Mouse (Mus musculus) G1E (cell line): ENCODE data around the gene Olfr1211. TPM values are rescaled to one million over a fixed set of nuclear protein-coding genes. Genes with fewer than 3 reads are reported as not detected.

Experiments used
- ATAC-seq: 2 replicates; pipeline ENCODE4 v1.8.0; 2016; ENCODE audit warnings: mild to moderate bottlenecking; ENCODE audit not compliant: insufficient number of reproducible peaks, poor library complexity, low FRiP score, severe bottlenecking; ENCODE audit errors: extremely low read depth
- DNase-seq: peaks from one replicate; pipeline ENCODE4 v3.0.0; 2012; ENCODE audit warnings: low spot score
- H3K27me3 ChIP-seq: 2 replicates; pipeline ENCODE4 v1.6.1; 2012; ENCODE audit warnings: mild to moderate bottlenecking, low read length, inconsistent platforms; ENCODE audit not compliant: insufficient read depth
- H3K36me3 ChIP-seq: replicated peaks from 2 replicates; pipeline ENCODE3; 2012; ENCODE audit warnings: mild to moderate bottlenecking, inconsistent platforms
- H3K4me1 ChIP-seq: 2 replicates; pipeline ENCODE4 v1.6.1; 2012; ENCODE audit warnings: low read depth, low read length, inconsistent platforms, mixed read lengths; ENCODE audit not compliant: insufficient read depth
- H3K4me3 ChIP-seq: 2 replicates; pipeline ENCODE4 v1.5.1; 2012; ENCODE audit warnings: low read depth, mild to moderate bottlenecking, inconsistent platforms, low read length, moderate library complexity, mixed read lengths
- H3K9me3 ChIP-seq: replicated peaks from 2 replicates; pipeline ENCODE4 v1.6.1; 2012; ENCODE audit warnings: inconsistent platforms
- CTCF ChIP-seq: IDR thresholded peaks from 2 replicates; pipeline ENCODE4 v1.5.1; 2012; ENCODE audit warnings: low read depth, low read length, inconsistent platforms, mixed read lengths
- GATA1 ChIP-seq: IDR thresholded peaks from 2 replicates; pipeline ENCODE4 v1.6.1; 2012; ENCODE audit warnings: borderline replicate concordance, low read length, inconsistent platforms, mixed read lengths
- GATA2 ChIP-seq: IDR thresholded peaks from 2 replicates; pipeline ENCODE4 v1.6.1; 2012; ENCODE audit warnings: low read depth, low read length, inconsistent platforms, borderline replicate concordance
- POLR2AphosphoS5 ChIP-seq: IDR thresholded peaks from 2 replicates; pipeline ENCODE4 v1.6.1; 2012; ENCODE audit warnings: low read depth, low read length, inconsistent platforms; ENCODE audit not compliant: insufficient replicate concordance
- TAL1 ChIP-seq: conservative IDR thresholded peaks from 2 replicates; pipeline ENCODE4 v1.6.1; 2012; ENCODE audit warnings: low read depth, low read length, inconsistent platforms, mixed read lengths
- polyA plus RNA-seq: library from polyadenylated mRNA; stranded (reverse); fragments of >175 nt; gene quantifications from 2 replicates; pipeline ENCODE4 v1.2.3, GENCODE M21; 2012
- total RNA-seq, 2 experiments: library from RNA; stranded (forward) in 1 of 2; stranded (reverse) in 1 of 2; fragments of 200-1000 nt in 1 of 2; fragments of >200 nt in 1 of 2; fragmentation: Nextera tagmentation in 1 of 2; gene quantifications; 2 replicates each; pipeline ENCODE4 v1.2.3; 2014 to 2017

The Olfr1211 gene
- total RNA-seq (2014; fragmentation: Nextera tagmentation) (not detected in 2 replicates), total RNA-seq (2017) (0.05 TPM in 1 of 2 replicates, not detected in the other), polyA plus RNA-seq (not detected in 2 replicates)

- no peaks in the 10 kb centered on the region for H3K27me3 ChIP-seq
- no peaks in the 10 kb centered on the region for H3K4me1 ChIP-seq
- no peak within 1 kb of the TSS for H3K4me3 ChIP-seq
- DNase-seq (no peak), ATAC-seq (no peak)
- no peak for TF ChIP-seq POLR2AphosphoS5
- no peak for TF ChIP-seq GATA1
- no peak for TF ChIP-seq GATA2
- no peak for TF ChIP-seq TAL1
- no peak for TF ChIP-seq CTCF
- H3K9me3 ChIP-seq, result no peaks in the 10 kb centered on the region; the same call in 1 of the 2 replicates
- H3K36me3 ChIP-seq, result no peaks in the 10 kb centered on the region
These were observed at the start of gene Olfr1211 for GRCm38 (mm10) chr2:88938011-88938410. TSS of gene Olfr1211 (minus strand) at chr2:88938111.

DNA sequence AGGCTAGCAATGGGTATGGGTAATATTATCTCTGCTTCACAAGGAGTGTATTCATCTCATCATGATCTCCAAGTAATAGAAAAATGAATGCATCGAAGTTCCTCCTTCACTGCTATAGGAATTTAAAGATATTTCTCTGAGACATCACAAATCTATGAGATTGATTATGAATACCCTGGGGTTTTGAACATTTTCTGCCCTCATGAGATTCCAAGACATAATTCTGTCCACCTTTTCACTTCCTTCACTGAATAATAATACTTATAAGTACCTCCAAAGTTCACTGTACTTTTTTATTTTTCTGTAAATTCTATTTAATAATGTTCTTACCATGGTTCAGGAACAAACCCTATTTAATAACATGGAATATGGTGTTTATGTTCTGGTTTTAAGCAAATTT, 42.3 kb upstream of the Olfr1211 start, which contains the start of gene Gm13762:
Gm13762 (minus strand) TSS at position 101 of the 400 bp plus-strand sequence.
- Histone ChIP-seq H3K4me3 (no peak within 1 kb of the TSS), H3K36me3 (no peaks in the 10 kb centered on the region), H3K27me3 (no peaks in the 10 kb centered on the region), H3K9me3 (no peaks in the 10 kb centered on the region), H3K4me1 (no peaks in the 10 kb centered on the region)
- no peak for TF ChIP-seq GATA1
- no peak for TF ChIP-seq GATA2
- no peak for TF ChIP-seq TAL1
- no peak for TF ChIP-seq CTCF
- no peak for TF ChIP-seq POLR2AphosphoS5
- ATAC-seq (no peak), DNase-seq (no peak)

GRCm38 (mm10) chr2:88953669-88954068, 15.8 kb upstream of the Olfr1211 start, which contains the start of gene Olfr1212:
TSS of gene Olfr1212 (plus strand) at chr2:88953969.
- Histone ChIP-seq H3K4me1 (no peaks in the 10 kb centered on the region), H3K4me3 (no peak within 1 kb of the TSS), H3K36me3 (no peaks in the 10 kb centered on the region), H3K9me3 (no peaks in the 10 kb centered on the region), H3K27me3 (no peaks in the 10 kb centered on the region)
- no peak for DNase-seq
- ATAC-seq, result no peak
- TF ChIP-seq CTCF (no peak), GATA2 (no peak), GATA1 (no peak), POLR2AphosphoS5 (no peak), TAL1 (no peak)

GRCm38 (mm10) chr2:88915057-88915456, 22.9 kb downstream of the Olfr1211 start, which contains the start of gene Olfr1209:
TSS of gene Olfr1209 (minus strand) at chr2:88915157.
- no peaks in the 10 kb centered on the region for H3K36me3 ChIP-seq
- no peaks in the 10 kb centered on the region for H3K27me3 ChIP-seq
- no peak within 1 kb of the TSS for H3K4me3 ChIP-seq
- no peak for TF ChIP-seq TAL1
- TF ChIP-seq CTCF, result no peak
- no peak for TF ChIP-seq POLR2AphosphoS5
- no peak for TF ChIP-seq GATA2
- TF ChIP-seq GATA1, result no peak
- H3K4me1 ChIP-seq, result no peaks in the 10 kb centered on the region
- no peaks in the 10 kb centered on the region for H3K9me3 ChIP-seq
- DNase-seq, result no peak
- ATAC-seq, result no peak

DNA sequence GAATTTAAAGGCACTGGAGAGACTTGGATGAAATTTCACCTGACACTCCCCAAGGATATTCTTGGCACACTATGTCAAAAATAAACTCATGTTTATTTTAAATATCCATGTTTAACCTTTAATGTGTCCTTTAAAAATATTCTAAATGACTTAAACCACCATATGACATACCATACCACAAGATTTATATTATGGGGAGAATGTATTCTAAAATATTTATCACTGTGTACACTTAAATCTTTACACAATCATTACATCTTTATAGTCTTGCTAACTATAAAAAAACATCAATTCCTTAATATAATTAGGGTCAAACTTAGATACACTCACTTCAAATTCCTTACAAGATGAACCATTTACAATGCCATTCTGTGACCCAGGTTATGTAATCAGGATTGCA, 35.7 kb downstream of the Olfr1211 start, which contains the start of gene Olfr1208:
Olfr1208 (minus strand) TSS at position 101 of the 400 bp plus-strand sequence.
- TF ChIP-seq CTCF (no peak), POLR2AphosphoS5 (no peak), TAL1 (no peak), GATA2 (no peak), GATA1 (no peak)
- Histone ChIP-seq H3K4me3 (no peak within 1 kb of the TSS), H3K4me1 (no peaks in the 10 kb centered on the region), H3K9me3 (0 out of 2 replicates have a peak, but pooled peaks cover 5% of the 10 kb centered on the region), H3K27me3 (no peaks in the 10 kb centered on the region), H3K36me3 (no peaks in the 10 kb centered on the region)
- DNase-seq (no peak), ATAC-seq (no peak)

Other genes with a start within 250 kb of the Olfr1211 start
Only the 20 nearest of the 27 such genes appear.
- not detected in 2 replicates for gene Olfr1198, start 186.7 kb downstream of the Olfr1211 start, total RNA-seq (2014; fragmentation: Nextera tagmentation)
- 0.05 TPM in 1 of 2 replicates, not detected in the other for gene Olfr1198, start 186.7 kb downstream of the Olfr1211 start, total RNA-seq (2017)
- not detected in 2 replicates for gene Olfr1198, start 186.7 kb downstream of the Olfr1211 start, polyA plus RNA-seq
- not detected in 2 replicates for gene Olfr1199, start 177.6 kb downstream of the Olfr1211 start, total RNA-seq (2014; fragmentation: Nextera tagmentation)
- 0.11 TPM in 1 of 2 replicates, not detected in the other for gene Olfr1199, start 177.6 kb downstream of the Olfr1211 start, total RNA-seq (2017)
- not detected in 2 replicates for gene Olfr1199, start 177.6 kb downstream of the Olfr1211 start, polyA plus RNA-seq
- not detected in 2 replicates for gene Olfr1200, start 167.6 kb downstream of the Olfr1211 start, total RNA-seq (2014; fragmentation: Nextera tagmentation)
- gene Olfr1200, start 167.6 kb downstream of the Olfr1211 start, total RNA-seq (2017), result 0.38 TPM in 1 of 2 replicates, not detected in the other
- not detected in 2 replicates for gene Olfr1200, start 167.6 kb downstream of the Olfr1211 start, polyA plus RNA-seq
- gene Olfr1201, start 145.1 kb downstream of the Olfr1211 start, total RNA-seq (2014; fragmentation: Nextera tagmentation), result not detected in 2 replicates
- 0.11 and 0.17 TPM in 2 replicates for gene Olfr1201, start 145.1 kb downstream of the Olfr1211 start, total RNA-seq (2017)
- not detected in 2 replicates for gene Olfr1201, start 145.1 kb downstream of the Olfr1211 start, polyA plus RNA-seq
- not detected in 2 replicates for gene Olfr1202, start 123.6 kb downstream of the Olfr1211 start, total RNA-seq (2014; fragmentation: Nextera tagmentation)
- 0.06 and 0.11 TPM in 2 replicates for gene Olfr1202, start 123.6 kb downstream of the Olfr1211 start, total RNA-seq (2017)
- not detected in 2 replicates for gene Olfr1202, start 123.6 kb downstream of the Olfr1211 start, polyA plus RNA-seq
- not detected in 2 replicates for gene Olfr1205, start 108.4 kb downstream of the Olfr1211 start, total RNA-seq (2014; fragmentation: Nextera tagmentation)
- gene Olfr1205, start 108.4 kb downstream of the Olfr1211 start, total RNA-seq (2017), result 0.05 TPM in 1 of 2 replicates, not detected in the other
- gene Olfr1205, start 108.4 kb downstream of the Olfr1211 start, polyA plus RNA-seq, result not detected in 2 replicates
- gene Olfr1204, start 88.8 kb downstream of the Olfr1211 start, total RNA-seq (2014; fragmentation: Nextera tagmentation), result not detected in 2 replicates
- gene Olfr1204, start 88.8 kb downstream of the Olfr1211 start, total RNA-seq (2017), result 0.06 and 0.11 TPM in 2 replicates
- not detected in 2 replicates for gene Olfr1204, start 88.8 kb downstream of the Olfr1211 start, polyA plus RNA-seq
- not detected in 2 replicates for gene Olfr1206, start 74.9 kb downstream of the Olfr1211 start, total RNA-seq (2014; fragmentation: Nextera tagmentation)
- gene Olfr1206, start 74.9 kb downstream of the Olfr1211 start, total RNA-seq (2017), result 0.16 TPM in 1 of 2 replicates, not detected in the other
- gene Olfr1206, start 74.9 kb downstream of the Olfr1211 start, polyA plus RNA-seq, result not detected in 2 replicates
- not detected in 2 replicates for gene Olfr1208, start 35.8 kb downstream of the Olfr1211 start, total RNA-seq (2014; fragmentation: Nextera tagmentation)
- gene Olfr1208, start 35.8 kb downstream of the Olfr1211 start, total RNA-seq (2017), result 0.11 and 0.17 TPM in 2 replicates
- gene Olfr1208, start 35.8 kb downstream of the Olfr1211 start, polyA plus RNA-seq, result not detected in 2 replicates
- not detected in 2 replicates for gene Olfr1209, start 23.0 kb downstream of the Olfr1211 start, total RNA-seq (2014; fragmentation: Nextera tagmentation)
- 0.05 TPM in 1 of 2 replicates, not detected in the other for gene Olfr1209, start 23.0 kb downstream of the Olfr1211 start, total RNA-seq (2017)
- gene Olfr1209, start 23.0 kb downstream of the Olfr1211 start, polyA plus RNA-seq, result 0.07 TPM in 1 of 2 replicates, not detected in the other
- gene Olfr1212, start 15.9 kb upstream of the Olfr1211 start, total RNA-seq (2014; fragmentation: Nextera tagmentation), result not detected in 2 replicates
- 0.06 and 0.55 TPM in 2 replicates for gene Olfr1212, start 15.9 kb upstream of the Olfr1211 start, total RNA-seq (2017)
- gene Olfr1212, start 15.9 kb upstream of the Olfr1211 start, polyA plus RNA-seq, result not detected in 2 replicates
- gene Gm13762, start 42.2 kb upstream of the Olfr1211 start, total RNA-seq (2014; fragmentation: Nextera tagmentation), result not detected in 2 replicates
- gene Gm13762, start 42.2 kb upstream of the Olfr1211 start, total RNA-seq (2017), result 0.17 TPM in 1 of 2 replicates, not detected in the other
- not detected in 2 replicates for gene Gm13762, start 42.2 kb upstream of the Olfr1211 start, polyA plus RNA-seq
- gene Olfr1214, start 54.5 kb upstream of the Olfr1211 start, total RNA-seq (2014; fragmentation: Nextera tagmentation), result not detected in 2 replicates
- 0.16 TPM in 1 of 2 replicates, not detected in the other for gene Olfr1214, start 54.5 kb upstream of the Olfr1211 start, total RNA-seq (2017)
- not detected in 2 replicates for gene Olfr1214, start 54.5 kb upstream of the Olfr1211 start, polyA plus RNA-seq
- gene Olfr1215, start 68.9 kb upstream of the Olfr1211 start, total RNA-seq (2014; fragmentation: Nextera tagmentation), result not detected in 2 replicates
- not detected in 2 replicates for gene Olfr1215, start 68.9 kb upstream of the Olfr1211 start, total RNA-seq (2017)
- gene Olfr1215, start 68.9 kb upstream of the Olfr1211 start, polyA plus RNA-seq, result not detected in 2 replicates
- not detected in 2 replicates for gene Olfr1216, start 80.2 kb upstream of the Olfr1211 start, total RNA-seq (2014; fragmentation: Nextera tagmentation)
- gene Olfr1216, start 80.2 kb upstream of the Olfr1211 start, total RNA-seq (2017), result 0.06 TPM in 1 of 2 replicates, not detected in the other
- gene Olfr1216, start 80.2 kb upstream of the Olfr1211 start, polyA plus RNA-seq, result not detected in 2 replicates
- gene Olfr1217, start 94.0 kb upstream of the Olfr1211 start, total RNA-seq (2014; fragmentation: Nextera tagmentation), result not detected in 2 replicates
- gene Olfr1217, start 94.0 kb upstream of the Olfr1211 start, total RNA-seq (2017), result 0.12 and 0.16 TPM in 2 replicates
- gene Olfr1217, start 94.0 kb upstream of the Olfr1211 start, polyA plus RNA-seq, result not detected in 2 replicates
- not detected in 2 replicates for gene Olfr1218, start 123.1 kb upstream of the Olfr1211 start, total RNA-seq (2014; fragmentation: Nextera tagmentation)
- gene Olfr1218, start 123.1 kb upstream of the Olfr1211 start, total RNA-seq (2017), result 0.23 and 0.27 TPM in 2 replicates
- gene Olfr1218, start 123.1 kb upstream of the Olfr1211 start, polyA plus RNA-seq, result not detected in 2 replicates
- gene Olfr1219, start 145.4 kb upstream of the Olfr1211 start, total RNA-seq (2014; fragmentation: Nextera tagmentation), result not detected in 2 replicates
- 0.22 TPM in 1 of 2 replicates, not detected in the other for gene Olfr1219, start 145.4 kb upstream of the Olfr1211 start, total RNA-seq (2017)
- not detected in 2 replicates for gene Olfr1219, start 145.4 kb upstream of the Olfr1211 start, polyA plus RNA-seq
- 0.15 TPM in 1 of 2 replicates, not detected in the other for gene Olfr1220, start 168.7 kb upstream of the Olfr1211 start, total RNA-seq (2014; fragmentation: Nextera tagmentation)
- gene Olfr1220, start 168.7 kb upstream of the Olfr1211 start, total RNA-seq (2017), result 0.05 and 0.12 TPM in 2 replicates
- gene Olfr1220, start 168.7 kb upstream of the Olfr1211 start, polyA plus RNA-seq, result not detected in 2 replicates
- not detected in 2 replicates for gene Olfr1221, start 179.2 kb upstream of the Olfr1211 start, total RNA-seq (2014; fragmentation: Nextera tagmentation)
- gene Olfr1221, start 179.2 kb upstream of the Olfr1211 start, total RNA-seq (2017), result 0.06 and 0.11 TPM in 2 replicates
- gene Olfr1221, start 179.2 kb upstream of the Olfr1211 start, polyA plus RNA-seq, result not detected in 2 replicates